In genomic region chr2:33058926-33059325, GRCm38 (mm10) we compare ENCODE assay signal across 13 mouse cellular contexts.
DNase-seq lines count a peak whose midpoint lies in the region; ATAC-seq lines count a peak whose summit lies in the region.
"Had no signal": no experiment of that assay in that cellular context is flagged by ENCODE, and none has a peak within 500 bp of the region (broad histone marks: within the 10 kb centered on the region; RNA-seq: fewer than 3 reads in every experiment).

No protein-coding gene starts in this region.

- H3K9me3 ChIP-seq in heart, embryonic 12.5 days (replicated peaks), result no peaks in the 10 kb centered on the region
- no peaks in the 10 kb centered on the region for H3K9me3 ChIP-seq in midbrain, embryonic 14.5 days (ENCODE audit: control insufficient read depth, low read length)
- H3K9me3 ChIP-seq: embryonic facial prominence, embryonic 15.5 days; heart, embryonic 15.5 days had no signal

- no peak for ATAC-seq in heart, embryonic 12.5 days (ENCODE audit: insufficient number of reproducible peaks, low FRiP score)
- ATAC-seq in midbrain, embryonic 14.5 days (ENCODE audit: low FRiP score, low TSS enrichment), result no peak
- no peak for ATAC-seq in megakaryocyte, adult 5-6 weeks (ENCODE audit: poor library complexity, severe bottlenecking)
- ATAC-seq: forebrain, postnatal 0 days had no signal

- intact Hi-C loops in heart, postnatal 36 days (cut with DNase I), result no loop called here

- no peaks in the 10 kb centered on the region for H3K27me3 ChIP-seq in heart, embryonic 12.5 days (replicated peaks)
- no peaks in the 10 kb centered on the region for H3K27me3 ChIP-seq in midbrain, embryonic 14.5 days (ENCODE audit: control insufficient read depth, insufficient read depth, low read length)
- H3K27me3 ChIP-seq: embryonic facial prominence, embryonic 15.5 days; heart, embryonic 15.5 days had no signal

- 74% methylated on average over 5 of the region's 5 CpGs for WGBS in heart, embryonic 12.5 days
- 89% methylated on average over 5 of the region's 5 CpGs for WGBS in midbrain, embryonic 14.5 days

- H3K9ac ChIP-seq in heart, embryonic 12.5 days, result no peak overlapping the region
- H3K9ac ChIP-seq in midbrain, embryonic 14.5 days (replicated peaks; ENCODE audit: low read length), result no peak overlapping the region
- H3K9ac ChIP-seq: embryonic facial prominence, embryonic 15.5 days; forebrain, postnatal 0 days; heart, embryonic 15.5 days had no signal

- peaks cover 5% of the 10 kb centered on the region for H3K4me1 ChIP-seq in heart, embryonic 12.5 days (replicated peaks)
- no peaks in the 10 kb centered on the region for H3K4me1 ChIP-seq in midbrain, embryonic 14.5 days (ENCODE audit: control insufficient read depth, insufficient read depth, low read length)
- H3K4me1 ChIP-seq: embryonic facial prominence, embryonic 15.5 days had no signal

- H3K36me3 ChIP-seq in heart, embryonic 12.5 days, result no peaks in the 10 kb centered on the region
- H3K36me3 ChIP-seq in midbrain, embryonic 14.5 days (ENCODE audit: control insufficient read depth, insufficient read depth, low read length), result no peaks in the 10 kb centered on the region
- H3K36me3 ChIP-seq: embryonic facial prominence, embryonic 15.5 days; heart, embryonic 15.5 days had no signal

- H3K4me2 ChIP-seq in heart, embryonic 12.5 days, result no peak overlapping the region
- H3K4me2 ChIP-seq in midbrain, embryonic 14.5 days (ENCODE audit: low read length), result no peak overlapping the region
- H3K4me2 ChIP-seq: embryonic facial prominence, embryonic 15.5 days; heart, embryonic 15.5 days had no signal

- no peak overlapping the region for H3K4me3 ChIP-seq in heart, embryonic 12.5 days
- H3K4me3 ChIP-seq in midbrain, embryonic 14.5 days (replicated peaks; ENCODE audit: low read depth, low read length), result no peak overlapping the region
- H3K4me3 ChIP-seq: embryonic facial prominence, embryonic 15.5 days; heart, embryonic 15.5 days; myocyte had no signal

- H3K27ac ChIP-seq in heart, embryonic 12.5 days (ENCODE audit: poor library complexity, severe bottlenecking), result no peak overlapping the region
- no peak overlapping the region for H3K27ac ChIP-seq in midbrain, embryonic 14.5 days (replicated peaks; ENCODE audit: low read depth, low read length)
- H3K27ac ChIP-seq: embryonic facial prominence, embryonic 15.5 days; heart, embryonic 15.5 days; kidney, postnatal 0 days had no signal

- DNase-seq in heart, postnatal 36 days, result peak; percentile 23 to 37
- DNase-seq in 3T3-L1 (ENCODE audit: low read depth, low spot score), result peak; percentile 11
- DNase-seq in adrenal gland, adult 8-10 months, result peak; percentile 18
- DNase-seq in cerebellum, adult 9-11 months, result peak; percentile 81
- DNase-seq in midbrain, embryonic 14.5 days, result no peak
- no peak for DNase-seq in B cell, adult 2 months
- DNase-seq: forebrain, postnatal 0 days had no signal

Comparison
In these comparisons a context has a peak if more than half of its experiments do, and no peak if none do; other contexts are left out.
1. DNase-seq: peak in heart, postnatal 36 days (2 of 2), 3T3-L1 (single experiment), adrenal gland, adult 8-10 months (single experiment) and cerebellum, adult 9-11 months (single experiment); none in midbrain, embryonic 14.5 days (single experiment) and B cell, adult 2 months (0 of 2).